Mouse (Mus musculus): Measurements from ENCODE around the gene Mapk3. TPM values are rescaled to one million over a fixed set of nuclear protein-coding genes. Genes with fewer than 3 reads are reported as not detected.

Gene Mapk3
- total RNA-seq, 2 experiments from 2014 or later = 196 to 202 TPM

DNA sequence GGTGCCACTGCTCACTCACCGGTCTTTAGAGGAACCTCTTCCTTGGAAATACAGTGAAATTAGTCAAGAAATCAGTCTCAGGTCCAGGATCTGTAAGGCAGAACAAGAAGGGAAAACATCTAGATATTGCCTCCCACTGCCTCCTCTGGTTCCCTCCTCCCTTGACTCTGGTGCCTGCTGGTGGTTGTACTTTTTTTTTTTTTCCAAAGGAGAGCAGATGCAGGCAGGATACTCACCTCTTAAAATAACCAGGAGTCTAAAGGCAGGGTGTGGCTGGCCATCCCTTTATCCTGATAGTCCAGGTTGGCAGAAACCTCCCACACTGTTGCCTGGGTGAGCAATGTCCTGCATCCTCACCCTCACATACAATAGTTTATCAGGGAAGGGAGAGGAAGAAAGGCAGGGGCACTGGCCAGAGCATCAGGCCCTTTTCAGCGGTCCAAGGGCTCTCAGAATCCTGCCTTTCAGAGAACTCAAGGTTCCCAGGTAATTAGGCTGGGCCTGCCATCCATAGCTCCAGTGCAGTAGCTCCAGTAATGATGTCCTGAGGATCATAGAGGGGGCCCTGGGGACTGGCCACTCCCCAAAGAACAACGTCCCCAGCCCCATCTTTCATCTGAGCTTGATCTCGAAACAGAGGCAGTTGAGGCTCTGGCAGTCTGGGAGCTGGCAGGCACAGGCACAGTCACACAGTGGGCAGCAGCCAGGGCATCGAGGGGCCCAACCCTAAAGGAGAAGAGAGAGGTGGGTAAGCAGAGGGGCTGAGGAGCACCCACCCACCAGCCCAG lies 41.1 kb downstream of the Mapk3 start:
- no peak for DNase-seq
- intact Hi-C loops (cut with DNase I) = no loop called here

DNA sequence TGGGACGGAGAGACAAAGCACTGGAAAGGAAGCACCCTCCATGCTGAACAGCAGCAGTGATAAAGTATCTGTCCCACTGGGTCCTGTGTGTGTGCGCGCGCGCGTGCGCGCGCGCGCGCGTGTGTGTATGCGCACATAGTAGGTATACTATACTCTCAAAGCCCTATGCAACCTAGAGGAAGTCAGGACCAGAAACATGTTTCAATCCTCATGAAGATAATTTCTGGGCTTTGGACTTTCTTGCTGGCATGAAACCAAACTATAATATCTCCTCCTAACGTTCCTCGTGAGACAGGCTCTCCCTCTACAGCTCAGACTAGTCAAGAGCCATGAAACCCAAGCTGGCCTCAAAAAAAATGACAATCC lies 41.6 kb downstream of the Mapk3 start:
- DNase-seq = no peak
- intact Hi-C loops (cut with DNase I) = no loop called here

DNA sequence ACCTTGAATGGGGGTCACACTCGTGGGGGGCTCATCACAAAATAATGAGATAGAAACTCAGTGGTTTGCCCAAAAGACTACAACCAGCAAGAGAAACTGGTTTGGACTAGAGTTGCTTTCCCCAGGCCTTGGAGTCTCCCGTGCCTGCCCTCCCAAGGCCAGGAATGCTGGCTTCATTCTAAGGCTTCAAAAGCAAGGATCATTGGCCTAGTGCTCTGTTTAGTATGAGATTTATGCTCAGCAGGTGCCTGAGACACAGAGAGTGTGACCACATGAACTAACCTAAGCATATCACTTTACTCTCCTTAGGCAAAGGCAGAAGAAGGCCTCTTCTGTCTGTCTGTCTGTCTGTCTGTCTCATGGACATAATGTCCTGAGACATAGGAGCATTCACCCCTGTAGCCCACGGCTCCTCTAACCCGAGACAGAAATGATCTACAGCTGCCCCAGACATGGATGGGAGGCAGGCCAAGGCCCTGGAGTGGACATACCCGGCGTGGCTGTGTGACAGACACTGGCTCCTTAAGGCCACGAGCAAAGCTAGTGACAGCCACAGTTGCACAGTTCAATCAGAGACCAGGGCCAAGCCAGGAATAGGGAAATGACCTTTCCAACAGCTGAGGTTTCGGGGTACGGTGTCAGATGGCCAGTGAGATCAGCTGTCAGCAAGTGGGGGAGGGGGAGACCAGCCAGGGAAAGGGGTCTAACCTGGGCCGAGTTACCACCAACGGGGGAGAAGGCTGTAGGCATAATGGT lies 42.9 kb downstream of the Mapk3 start:
- intact Hi-C loops (cut with DNase I) = no loop called here
- DNase-seq = no peak

DNA sequence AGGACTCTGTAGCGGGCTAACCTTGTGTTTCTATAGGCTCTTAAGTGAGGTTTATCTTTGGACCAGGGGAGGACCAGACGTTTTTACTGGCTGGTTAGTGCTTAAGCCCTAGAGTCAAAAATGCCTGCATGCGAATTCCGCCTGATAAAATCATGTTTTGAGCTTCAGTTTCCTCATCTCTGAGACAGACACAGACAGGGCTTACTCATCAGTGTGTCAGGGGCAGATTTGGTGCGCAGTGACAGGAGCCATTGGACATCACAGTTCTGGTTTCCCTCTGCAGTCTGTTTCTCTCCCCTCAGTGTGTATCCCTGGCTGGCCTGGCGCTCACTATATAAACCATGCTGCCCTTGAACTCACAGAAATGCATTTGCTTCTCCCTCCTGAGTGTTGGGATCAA lies 43.8 kb downstream of the Mapk3 start:
- no peak for DNase-seq
- intact Hi-C loops (cut with DNase I) = no loop called here

DNA sequence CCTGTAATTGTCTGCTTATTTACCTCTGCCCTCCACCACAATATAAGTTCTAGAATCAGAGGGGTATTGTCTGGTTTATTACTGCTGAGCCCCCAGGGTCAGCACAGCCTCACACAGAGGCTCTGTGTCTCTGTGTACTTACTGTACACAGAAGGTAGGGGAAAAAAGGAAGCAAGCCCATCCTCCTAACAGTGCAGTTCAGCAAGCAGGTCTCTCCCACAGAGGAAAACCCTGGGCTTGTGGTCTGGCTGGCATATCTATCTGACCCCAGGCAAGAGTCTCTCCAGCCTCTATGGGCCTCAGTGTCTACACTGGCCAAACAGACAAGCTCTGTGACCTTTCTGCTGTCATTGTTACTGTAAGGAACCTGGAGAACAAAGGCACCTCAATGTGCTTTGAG lies 44.4 kb downstream of the Mapk3 start:
- intact Hi-C loops (cut with DNase I) = no loop called here
- DNase-seq = no peak

DNA sequence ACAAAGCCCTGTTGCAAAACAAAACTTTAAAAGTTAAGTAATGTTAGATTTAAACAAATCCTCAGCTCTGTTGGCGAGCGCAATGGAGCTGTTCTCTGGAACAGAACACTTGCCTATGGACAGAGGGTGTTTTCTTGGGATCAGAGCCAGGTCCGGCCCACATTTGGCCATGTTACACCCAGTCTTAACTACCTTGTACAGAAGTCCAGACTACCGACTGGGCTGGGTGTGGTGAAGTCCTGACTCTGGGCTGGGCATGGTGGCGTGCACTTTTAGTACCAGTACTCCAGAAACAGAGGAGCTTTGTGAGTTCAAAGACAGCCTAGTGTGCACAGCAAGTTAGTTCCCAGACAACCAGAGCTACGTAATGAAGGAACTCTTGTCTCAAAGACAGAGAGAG lies 47.6 kb downstream of the Mapk3 start:
- DNase-seq = no peak
- intact Hi-C loops (cut with DNase I) = no loop called here

DNA sequence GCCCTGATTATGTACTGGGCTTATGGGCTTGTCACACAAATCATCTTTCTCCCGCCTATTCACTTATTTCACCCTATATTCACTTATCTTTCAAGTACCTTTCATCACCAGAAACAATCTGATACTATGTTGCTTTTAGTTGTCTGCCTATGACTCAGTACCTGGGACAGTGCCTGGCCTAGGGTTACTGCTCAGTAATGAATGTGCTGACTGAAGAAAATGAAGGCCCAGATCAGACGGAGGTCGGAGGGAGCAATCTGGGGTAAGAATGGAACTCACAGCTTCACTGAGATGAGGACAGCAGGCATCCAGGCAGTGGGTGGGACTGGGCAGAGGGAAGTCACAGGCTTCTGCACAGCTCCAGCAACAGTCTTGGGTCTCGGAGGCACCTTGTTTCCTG lies 48.0 kb downstream of the Mapk3 start:
- intact Hi-C loops (cut with DNase I) = no loop called here
- no peak for DNase-seq

DNA sequence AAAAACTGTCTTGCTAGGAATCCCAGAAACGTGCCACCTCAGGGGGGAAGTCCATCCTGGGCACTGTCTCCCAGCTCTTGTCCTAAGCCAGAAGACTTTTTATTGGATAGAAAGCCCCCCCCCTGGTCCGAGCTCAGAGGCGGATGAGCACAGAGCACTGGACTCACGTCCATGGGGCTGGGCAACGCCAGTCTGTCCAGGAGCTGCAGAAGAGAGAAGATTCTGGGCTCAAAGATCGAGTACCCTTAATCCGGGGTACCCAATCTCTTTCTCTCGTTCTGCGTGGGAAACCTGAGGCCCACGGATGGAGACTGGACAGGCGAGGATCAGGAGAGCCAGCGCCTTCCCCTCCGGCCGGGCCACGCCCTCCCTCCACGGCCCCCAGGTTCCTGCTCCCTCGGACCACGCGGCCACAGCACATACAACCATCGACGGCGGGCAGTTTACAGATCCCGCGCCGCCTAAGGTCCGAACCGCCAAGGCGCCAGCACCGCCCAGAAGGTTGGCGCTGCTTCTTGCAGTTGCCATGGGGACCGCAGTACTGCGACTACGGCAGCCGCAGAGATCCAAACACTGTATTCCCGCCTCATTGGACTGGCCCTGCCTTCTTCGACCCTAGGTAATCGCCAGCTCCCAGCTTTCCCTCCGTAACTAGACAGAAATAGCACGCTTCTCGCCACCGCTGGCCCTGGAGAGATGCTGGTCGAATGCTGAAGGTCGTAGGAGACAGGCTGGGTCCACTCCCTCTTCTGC lies 49.5 kb downstream of the Mapk3 start:
- peak; percentile 90 for DNase-seq
- intact Hi-C loops (cut with DNase I) = no loop called here

DNA sequence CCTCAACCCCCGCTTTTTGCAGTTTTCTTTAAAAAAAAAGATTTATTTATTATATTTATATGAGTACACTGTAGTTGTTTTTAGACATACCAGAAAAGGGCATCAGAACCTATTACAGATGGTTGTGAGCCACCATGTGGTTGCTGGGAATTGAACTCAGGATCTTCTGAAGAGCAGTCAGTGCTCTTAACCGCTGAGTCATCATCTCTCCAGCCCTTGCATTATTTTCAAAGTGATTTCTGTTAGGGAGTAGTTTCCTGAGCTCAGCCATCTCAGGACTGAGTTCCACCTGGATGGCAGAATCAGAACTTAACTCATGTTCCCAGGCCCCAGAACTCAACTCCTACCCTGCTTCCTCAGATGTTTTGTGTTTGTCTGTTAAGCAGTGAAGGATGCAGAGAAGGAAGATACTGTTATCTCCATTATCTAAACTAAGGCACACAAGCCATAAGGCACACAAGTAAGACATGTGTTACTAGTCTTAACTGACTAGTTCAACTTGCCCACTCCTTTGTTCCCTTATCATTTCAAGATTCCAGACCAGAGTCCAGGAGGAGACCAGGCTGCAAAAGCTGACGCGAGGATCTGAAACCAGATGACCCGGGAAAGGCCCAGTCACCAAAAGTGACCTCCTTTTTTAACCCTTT lies 50.4 kb downstream of the Mapk3 start:
- DNase-seq = no peak
- intact Hi-C loops (cut with DNase I) = no loop called here

Other genes with a start within 250 kb of the Mapk3 start
- 100 to 1,000 TPM; 212 to 226 TPM for gene Eif3c, start 193.2 kb upstream of the Mapk3 start, total RNA-seq (2021)
- gene Apobr, start 174.7 kb upstream of the Mapk3 start, total RNA-seq (2021) = under 1 TPM; 0.30 to 0.58 TPM
- 10 to 100 TPM; 26.5 to 32.0 TPM for gene Cln3, start 173.8 kb upstream of the Mapk3 start, total RNA-seq (2021)
- gene Il27, start 164.7 kb upstream of the Mapk3 start, total RNA-seq (2021) = not detected
- gene Nupr1, start 128.7 kb upstream of the Mapk3 start, total RNA-seq (2021) = 1 to 10 TPM; 6.6 to 7.0 TPM
- gene Sgf29, start 110.3 kb upstream of the Mapk3 start, total RNA-seq (2021) = 10 to 100 TPM; 49.9 to 53.0 TPM
- gene Sult1a1, start 83.2 kb upstream of the Mapk3 start, total RNA-seq (2021) = 1 to 10 TPM; 2.9 to 3.1 TPM
- gene Bola2, start 64.2 kb upstream of the Mapk3 start, total RNA-seq (2021) = 100 to 1,000 TPM; 107 to 115 TPM
- gene Slx1b, start 63.8 kb upstream of the Mapk3 start, total RNA-seq (2021) = 10 to 100 TPM; 25.4 to 26.5 TPM
- gene Coro1a, start 51.8 kb upstream of the Mapk3 start, total RNA-seq (2021) = 100 to 1,000 TPM; 137 to 143 TPM
- 1 to 10 TPM; 5.2 to 5.5 TPM for gene Gdpd3, start 6.7 kb downstream of the Mapk3 start, total RNA-seq (2021)
- 100 to 1,000 TPM; 110 to 113 TPM for gene Ypel3, start 17.4 kb downstream of the Mapk3 start, total RNA-seq (2021)
- gene Tbx6, start 21.9 kb downstream of the Mapk3 start, total RNA-seq (2021) = under 1 TPM; 0.40 to 0.58 TPM
- 10 to 100 TPM; 71.1 to 79.7 TPM for gene Ppp4c, start 32.9 kb downstream of the Mapk3 start, total RNA-seq (2021)
- gene Fam57b, start 38.1 kb downstream of the Mapk3 start, total RNA-seq (2021) = 100 to 1,000 TPM; 165 to 167 TPM
- not detected for gene 4930451I11Rik, start 72.0 kb downstream of the Mapk3 start, total RNA-seq (2021)
- gene Doc2a, start 87.8 kb downstream of the Mapk3 start, total RNA-seq (2021) = 10 to 100 TPM; 74.3 to 84.4 TPM
- 10 to 100 TPM; 31.5 to 41.2 TPM for gene Hirip3, start 102.4 kb downstream of the Mapk3 start, total RNA-seq (2021)
- gene Ino80e, start 102.8 kb downstream of the Mapk3 start, total RNA-seq (2021) = 10 to 100 TPM; 61.7 to 65.2 TPM
- gene Taok2, start 125.1 kb downstream of the Mapk3 start, total RNA-seq (2021) = 100 to 1,000 TPM; 158 to 165 TPM
- 10 to 100 TPM; 19.4 to 20.8 TPM for gene Tmem219, start 163.3 kb downstream of the Mapk3 start, total RNA-seq (2021)
- gene Kctd13, start 169.3 kb downstream of the Mapk3 start, total RNA-seq (2021) = 100 to 1,000 TPM; 151 to 167 TPM
- 10 to 100 TPM; 26.5 to 31.9 TPM for gene Asphd1, start 190.0 kb downstream of the Mapk3 start, total RNA-seq (2021)
- gene Sez6l2, start 191.0 kb downstream of the Mapk3 start, total RNA-seq (2021) = 100 to 1,000 TPM; 214 to 235 TPM
- gene Cdipt, start 216.3 kb downstream of the Mapk3 start, total RNA-seq (2021) = 100 to 1,000 TPM in 1 of 2 experiments, 10 to 100 TPM in 1; 92.7 to 104 TPM
- gene Cdiptos, start 216.5 kb downstream of the Mapk3 start, total RNA-seq (2021) = not detected

Data from left cerebral cortex, postnatal 4 days (tissue).